Mouse (Mus musculus): ENCODE results near the gene Nudt4. TPM values are rescaled to one million over a fixed set of nuclear protein-coding genes. Genes with fewer than 3 reads are reported as not detected.

The Nudt4 gene
- polyA plus RNA-seq, 1 experiment from 2014 or later: 94.1 TPM

GRCm38 (mm10) chr10:95530551-95531121 is 33.3 kb downstream of the Nudt4 start:
- Histone ChIP-seq H3K27me3 (no peaks in the 10 kb centered on the region), H3K9me3 (no peaks in the 10 kb centered on the region), H3K27ac (replicated peaks) (no peak overlapping the region), H3K4me2 (no peak overlapping the region), H3K36me3 (no peaks in the 10 kb centered on the region), H3K9ac (no peak overlapping the region), H3K4me1 (replicated peaks) (peaks cover 31% of the 10 kb centered on the region), H3K4me3 (no peak overlapping the region)
- WGBS: 41% methylated on average over 2 of the region's 2 CpGs
- no peak for ATAC-seq (ENCODE audit: low read depth)

- Histone ChIP-seq H3K27ac (replicated peaks) (no peak overlapping the region), H3K4me2 (no peak overlapping the region), H3K9me3 (no peaks in the 10 kb centered on the region), H3K9ac (no peak overlapping the region), H3K4me3 (no peak overlapping the region), H3K36me3 (peaks cover 7% of the 10 kb centered on the region; the same call in 1 of the 2 replicates), H3K4me1 (replicated peaks) (peaks cover 27% of the 10 kb centered on the region), H3K27me3 (no peaks in the 10 kb centered on the region)
- no peak for ATAC-seq (ENCODE audit: low read depth)
- WGBS: 73% methylated on average over 5 of the region's 5 CpGs
These were observed 37.3 kb downstream of the Nudt4 start for GRCm38 (mm10) chr10:95526495-95527122.

GRCm38 (mm10) chr10:95525871-95526270 is 38.1 kb downstream of the Nudt4 start:
- H3K9me3 ChIP-seq: no peaks in the 10 kb centered on the region
- H3K27me3 ChIP-seq: no peaks in the 10 kb centered on the region
- no peak overlapping the region for H3K4me3 ChIP-seq
- no peak overlapping the region for H3K9ac ChIP-seq
- H3K27ac ChIP-seq (replicated peaks): no peak overlapping the region
- no peak for ATAC-seq (ENCODE audit: low read depth)
- H3K4me1 ChIP-seq (replicated peaks): peaks cover 23% of the 10 kb centered on the region
- H3K4me2 ChIP-seq: no peak overlapping the region
- 86% methylated on average over 5 of the region's 5 CpGs for WGBS
- H3K36me3 ChIP-seq: peaks cover 9% of the 10 kb centered on the region; the same call in 1 of the 2 replicates

- Histone ChIP-seq H3K9me3 (no peaks in the 10 kb centered on the region), H3K4me2 (no peak overlapping the region), H3K36me3 (peaks cover 9% of the 10 kb centered on the region; the same call in 1 of the 2 replicates), H3K9ac (no peak overlapping the region), H3K4me3 (no peak overlapping the region), H3K27ac (replicated peaks) (no peak overlapping the region), H3K4me1 (replicated peaks) (peaks cover 16% of the 10 kb centered on the region), H3K27me3 (no peaks in the 10 kb centered on the region)
- no peak for ATAC-seq (ENCODE audit: low read depth)
- WGBS: 82% methylated on average over 6 of the region's 6 CpGs
These were observed 38.8 kb downstream of the Nudt4 start for GRCm38 (mm10) chr10:95525037-95525675.

DNA sequence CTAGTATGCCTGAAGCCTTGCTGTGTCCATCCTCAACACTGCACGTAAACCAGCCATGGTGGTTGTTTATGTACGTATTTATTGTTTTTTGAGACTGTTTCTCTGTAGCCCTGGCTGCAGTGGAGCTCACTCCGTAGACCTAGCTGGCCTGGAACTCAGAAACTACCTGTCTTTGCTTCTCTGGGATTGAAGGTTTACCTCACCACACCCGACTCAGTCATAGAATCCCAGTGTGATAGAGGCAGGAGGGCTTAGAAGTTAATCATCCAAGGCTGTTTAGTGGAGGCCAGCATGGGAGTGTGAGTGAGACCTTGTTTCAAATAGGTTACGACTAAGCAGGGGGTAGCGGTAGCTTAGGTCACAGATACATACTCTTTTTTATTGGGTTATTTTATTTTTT is 46.3 kb downstream of the Nudt4 start:
- WGBS: 91% methylated on average over 6 of the region's 6 CpGs
- H3K36me3 ChIP-seq: peaks cover 9% of the 10 kb centered on the region; the same call in 1 of the 2 replicates
- no peak overlapping the region for H3K27ac ChIP-seq (replicated peaks)

GRCm38 (mm10) chr10:95515293-95515931 is 48.5 kb downstream of the Nudt4 start:
- Histone ChIP-seq H3K27ac (replicated peaks) (peak overlapping the region; percentile 98), H3K4me1 (replicated peaks) (peaks cover 34% of the 10 kb centered on the region), H3K4me3 (peak overlapping the region; percentile 99), H3K9ac (peak overlapping the region; percentile 99), H3K4me2 (peak overlapping the region; percentile 84), H3K27me3 (no peaks in the 10 kb centered on the region), H3K36me3 (no peaks in the 10 kb centered on the region), H3K9me3 (no peaks in the 10 kb centered on the region)
- ATAC-seq (ENCODE audit: low read depth): peak; percentile 72
- 0% methylated on average over 73 of the region's 80 CpGs for WGBS

More for the DNA sequence above, 46.3 kb downstream of the Nudt4 start:
- H3K9me3 ChIP-seq: no peaks in the 10 kb centered on the region
- no peak overlapping the region for H3K9ac ChIP-seq
- H3K4me3 ChIP-seq: no peak overlapping the region
- H3K4me1 ChIP-seq (replicated peaks): peaks cover 34% of the 10 kb centered on the region
- no peaks in the 10 kb centered on the region for H3K27me3 ChIP-seq
- H3K4me2 ChIP-seq: no peak overlapping the region
- ATAC-seq (ENCODE audit: low read depth): no peak

- no peaks in the 10 kb centered on the region for H3K36me3 ChIP-seq
- H3K4me3 ChIP-seq: peak within 1 kb of the TSS; percentile 99
- H3K4me2 ChIP-seq: peak within 1 kb of the TSS; percentile 84
- peak within 1 kb of the TSS; percentile 98 for H3K27ac ChIP-seq (replicated peaks)
- H3K9me3 ChIP-seq: no peaks in the 10 kb centered on the region
- peak within 1 kb of the TSS; percentile 99 for H3K9ac ChIP-seq
- under 1% methylated on average over 78 of the region's 81 CpGs for WGBS
- no peaks in the 10 kb centered on the region for H3K27me3 ChIP-seq
- peaks cover 34% of the 10 kb centered on the region for H3K4me1 ChIP-seq (replicated peaks)
- peak; percentile 97 for ATAC-seq (ENCODE audit: low read depth)
These were observed 49.2 kb downstream of the Nudt4 start, which contains the start of gene Ube2n for GRCm38 (mm10) chr10:95514656-95515292. TSS of gene Ube2n (plus strand) at chr10:95515145.

DNA sequence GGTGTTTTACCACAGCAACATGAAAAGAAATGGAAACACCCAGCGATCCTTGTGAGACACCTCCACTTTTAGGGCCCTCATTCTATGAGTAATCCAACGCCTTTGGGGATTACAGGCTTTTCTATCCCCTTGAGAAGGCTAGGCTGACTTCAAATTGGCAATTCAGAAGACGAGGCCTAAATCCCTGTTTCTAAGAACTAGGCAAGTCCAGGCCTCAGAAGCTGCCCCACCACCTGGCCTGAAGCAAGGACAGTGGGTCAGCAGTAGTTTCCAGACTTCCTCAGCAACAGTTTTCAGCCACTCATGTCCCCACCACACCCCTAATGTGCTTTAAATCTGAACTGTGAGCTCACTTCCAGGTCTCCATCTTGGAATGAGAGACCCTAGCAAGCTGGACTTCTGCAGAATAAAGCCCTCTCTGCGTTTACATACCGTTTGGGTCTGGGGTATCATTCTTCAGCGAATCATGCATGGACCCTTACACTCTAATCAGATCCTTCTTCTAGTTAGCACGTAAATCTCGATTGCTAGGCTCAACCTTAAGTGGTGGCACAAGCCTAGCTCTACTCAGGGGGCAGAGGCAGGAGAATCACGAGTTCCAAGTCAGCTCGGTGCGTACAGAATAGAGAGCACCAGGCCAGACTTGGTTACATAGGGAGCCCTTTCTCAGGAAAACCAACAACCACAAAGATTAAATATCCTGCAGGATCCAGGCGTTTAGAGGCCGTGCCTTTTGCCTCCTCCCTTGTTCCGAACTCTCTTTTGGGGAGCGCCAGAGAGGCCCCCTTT is 50.0 kb downstream of the Nudt4 start:
- Histone ChIP-seq H3K9ac (peak overlapping the region; percentile 99), H3K27ac (replicated peaks) (peak overlapping the region; percentile 98), H3K9me3 (no peaks in the 10 kb centered on the region), H3K4me3 (peak overlapping the region; percentile 99), H3K4me1 (replicated peaks) (peaks cover 29% of the 10 kb centered on the region), H3K36me3 (no peaks in the 10 kb centered on the region), H3K27me3 (no peaks in the 10 kb centered on the region), H3K4me2 (peak overlapping the region; percentile 84)
- 31% methylated on average over 15 of the region's 15 CpGs for WGBS
- ATAC-seq (ENCODE audit: low read depth): peak; percentile 24

GRCm38 (mm10) chr10:95512635-95513034 is 51.3 kb downstream of the Nudt4 start:
- Histone ChIP-seq H3K4me3 (no peak overlapping the region), H3K4me1 (replicated peaks) (peaks cover 23% of the 10 kb centered on the region), H3K27ac (replicated peaks) (no peak overlapping the region), H3K4me2 (no peak overlapping the region), H3K9ac (no peak overlapping the region), H3K36me3 (no peaks in the 10 kb centered on the region), H3K27me3 (no peaks in the 10 kb centered on the region), H3K9me3 (no peaks in the 10 kb centered on the region)
- ATAC-seq (ENCODE audit: low read depth): no peak
- 85% methylated on average over 8 of the region's 8 CpGs for WGBS

DNA sequence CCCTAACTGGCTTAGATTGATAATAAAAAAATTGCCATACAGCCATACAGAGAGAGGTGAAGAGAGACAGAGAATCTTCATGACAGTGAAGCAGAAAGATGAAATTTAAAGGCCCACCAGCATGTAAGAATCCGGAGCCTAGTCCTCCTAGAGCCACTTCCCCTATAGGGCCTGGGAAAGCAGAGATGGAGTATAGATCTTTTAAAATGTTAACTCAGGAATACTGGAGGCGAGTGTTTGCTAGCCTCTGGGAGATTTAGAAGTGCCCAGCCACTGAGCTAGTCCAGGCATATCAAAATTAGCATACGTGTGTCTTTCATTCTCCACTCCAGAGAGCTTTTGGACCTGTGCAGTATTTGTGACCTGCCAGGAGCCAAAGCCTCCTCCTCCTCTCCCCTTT is 54.7 kb downstream of the Nudt4 start:
- WGBS: 85% methylated on average over 3 of the region's 3 CpGs
- H3K4me2 ChIP-seq: no peak overlapping the region
- H3K4me1 ChIP-seq (replicated peaks): peaks cover 7% of the 10 kb centered on the region
- no peaks in the 10 kb centered on the region for H3K9me3 ChIP-seq
- H3K27me3 ChIP-seq: no peaks in the 10 kb centered on the region
- no peak overlapping the region for H3K4me3 ChIP-seq
- H3K27ac ChIP-seq (replicated peaks): no peak overlapping the region
- no peaks in the 10 kb centered on the region for H3K36me3 ChIP-seq
- no peak overlapping the region for H3K9ac ChIP-seq
- ATAC-seq (ENCODE audit: low read depth): no peak

DNA sequence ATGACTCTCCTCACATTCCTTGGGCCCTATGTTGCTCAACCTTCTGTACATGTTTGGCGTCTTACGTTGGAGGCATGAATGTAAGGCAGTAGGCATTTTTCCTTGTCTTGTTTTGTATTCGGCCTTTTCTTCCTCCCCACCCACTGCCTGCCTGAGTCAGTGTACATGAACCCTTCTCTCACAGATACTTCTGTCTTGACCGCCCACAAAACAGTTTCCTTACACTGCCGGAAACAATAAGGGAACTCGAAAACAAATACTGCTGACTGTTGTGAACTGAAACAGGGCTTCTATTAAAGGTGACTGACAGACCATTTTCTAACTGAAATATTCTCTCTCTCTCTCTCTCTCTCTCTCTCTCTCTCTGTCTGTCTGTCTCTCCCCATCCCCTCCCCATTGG is 55.2 kb downstream of the Nudt4 start:
- H3K27me3 ChIP-seq: no peaks in the 10 kb centered on the region
- 77% methylated on average over 6 of the region's 6 CpGs for WGBS
- peaks cover 2% of the 10 kb centered on the region for H3K4me1 ChIP-seq (replicated peaks)
- no peak overlapping the region for H3K4me3 ChIP-seq
- ATAC-seq (ENCODE audit: low read depth): no peak
- H3K27ac ChIP-seq (replicated peaks): no peak overlapping the region
- no peaks in the 10 kb centered on the region for H3K9me3 ChIP-seq
- H3K9ac ChIP-seq: no peak overlapping the region
- no peak overlapping the region for H3K4me2 ChIP-seq
- H3K36me3 ChIP-seq: no peaks in the 10 kb centered on the region
